Mouse (Mus musculus) heart, adult 2 months (tissue): ENCODE results near the gene Fam221b. TPM values are rescaled to one million over a fixed set of nuclear protein-coding genes. Genes with fewer than 3 reads are reported as not detected.

Source experiments
- DNase-seq, 2 experiments: peaks; one replicate each; pipeline ENCODE4 v3.0.0; 2021
- H3K27ac ChIP-seq: fragments of 200-600 bp; 2 replicates; pipeline ENCODE4 v1.8.1; 2022
- H3K27me3 ChIP-seq: fragments of 200-500 bp; 2 replicates; pipeline ENCODE4 v1.6.1; 2012; ENCODE audit warnings: mild to moderate bottlenecking, low read length, inconsistent platforms, mixed read lengths; ENCODE audit not compliant: control insufficient read depth, insufficient read depth
- H3K36me3 ChIP-seq: fragments of 200-500 bp; 2 replicates; pipeline ENCODE4 v1.6.1; 2012; ENCODE audit warnings: low read length, inconsistent platforms; ENCODE audit not compliant: control insufficient read depth, insufficient read depth
- H3K4me1 ChIP-seq: fragments of 200-500 bp; 2 replicates; pipeline ENCODE4 v1.6.1; 2011; ENCODE audit warnings: low read length; ENCODE audit not compliant: control insufficient read depth, insufficient read depth
- H3K4me3 ChIP-seq: fragments of 200-600 bp; 2 replicates; pipeline ENCODE4 v1.8.1; 2022
- H3K79me2 ChIP-seq: fragments of 200-500 bp; replicated peaks from 2 replicates; pipeline ENCODE4 v1.6.1; 2012; ENCODE audit warnings: mild to moderate bottlenecking, inconsistent platforms, low read length, moderate library complexity, mixed read lengths; ENCODE audit not compliant: control insufficient read depth, insufficient read depth
- H3K9ac ChIP-seq: fragments of 200-500 bp; 2 replicates; pipeline ENCODE4 v1.6.1; 2012; ENCODE audit warnings: low read depth, mild to moderate bottlenecking, control low read depth, inconsistent platforms, low read length, mixed read lengths
- CTCF ChIP-seq: fragments of 200-600 bp; IDR thresholded peaks from 2 replicates; pipeline ENCODE4 v1.8.1; 2022; ENCODE audit warnings: antibody characterized with exemption, mild to moderate bottlenecking, moderate library complexity
- EP300 ChIP-seq: fragments of 200-500 bp; IDR thresholded peaks from 2 replicates; pipeline ENCODE4 v1.6.1; 2011; ENCODE audit warnings: low read depth, low read length, control low read depth; ENCODE audit not compliant: insufficient read depth
- POLR2A ChIP-seq: fragments of 200-500 bp; IDR thresholded peaks from 2 replicates; pipeline ENCODE4 v1.6.1; 2011; ENCODE audit warnings: mild to moderate bottlenecking, low read depth, low read length, control low read depth; ENCODE audit not compliant: insufficient read depth
- WGBS: fragments of 180-500 bp; shearing (Covaris S2); methylation state at CpG from one replicate; pipeline ENCODE4 v1.1.7; 2018; 5-methylcytosine and 5-hydroxymethylcytosine counted together
- intact Hi-C: fragments of 180-260 bp; cut with DNase I; formaldehyde crosslinking; loops from one replicate; pipeline ENCODE4 v1.15.1; 2025
- polyA plus RNA-seq: library from polyadenylated mRNA; depleted of rRNA; stranded (reverse); fragments of >200 nt; gene quantifications from 2 replicates; pipeline ENCODE4 v1.2.3, GENCODE M21; 2012
- total RNA-seq, 2 experiments: library from RNA; stranded (reverse); gene quantifications; 2 replicates each; pipeline ENCODE4 v1.2.3; 2021

The Fam221b gene
- total and polyA plus RNA-seq, 3 experiments = 0.16 to 0.43 (median 0.35) TPM

GRCm38 (mm10) chr4:43656339-43657109, 12.4 kb downstream of the Fam221b start, which contains the start of gene Hint2:
Gene Hint2, minus strand, starts transcription at chr4:43656466.
- TF ChIP-seq POLR2A = peak; percentile 91
- TF ChIP-seq CTCF = peak; percentile 33; the same call in 1 of the 2 replicates
- no peak for TF ChIP-seq EP300
- Histone ChIP-seq H3K4me1 (no peaks in the 10 kb centered on the region), H3K9ac (peak within 1 kb of the TSS; percentile 89), H3K27me3 (no peaks in the 10 kb centered on the region), H3K36me3 (no peaks in the 10 kb centered on the region), H3K4me3 (peak within 1 kb of the TSS; percentile 92), H3K79me2 (no peaks in the 10 kb centered on the region), H3K27ac (peak within 1 kb of the TSS; percentile 79)
- intact Hi-C loops = loop anchor here (2.0 to 5.0 kb wide), 3 partner anchors 26 to 94 kb away; partner anchors contain the start of genes Creb3, Gba2, Npr2 and Rgp1
- 2% methylated on average over 34 of the region's 34 CpGs for WGBS
- DNase-seq = peak; percentile 91 to 95

GRCm38 (mm10) chr4:43655656-43656338, 13.1 kb downstream of the Fam221b start:
- Histone ChIP-seq H3K27me3 (no peaks in the 10 kb centered on the region), H3K4me3 (peak overlapping the region; percentile 92), H3K27ac (peak overlapping the region; percentile 79), H3K36me3 (no peaks in the 10 kb centered on the region), H3K9ac (peak overlapping the region; percentile 89), H3K79me2 (no peaks in the 10 kb centered on the region), H3K4me1 (no peaks in the 10 kb centered on the region)
- TF ChIP-seq EP300 (0 out of 2 replicates have a peak, but pooled peaks have one; percentile 36), POLR2A (no peak), CTCF (no peak)
- intact Hi-C loops = loop anchor here (2.0 to 5.0 kb wide), 3 partner anchors 25 to 93 kb away; partner anchors contain the start of genes Creb3, Gba2, Npr2 and Rgp1
- WGBS = 6% methylated on average over 34 of the region's 34 CpGs
- DNase-seq = no peak

- Histone ChIP-seq H3K4me1 (no peaks in the 10 kb centered on the region), H3K9ac (no peak within 1 kb of the TSS), H3K36me3 (no peaks in the 10 kb centered on the region), H3K27ac (no peak within 1 kb of the TSS), H3K79me2 (no peaks in the 10 kb centered on the region), H3K27me3 (no peaks in the 10 kb centered on the region), H3K4me3 (no peak within 1 kb of the TSS)
- TF ChIP-seq CTCF = no peak
- no peak for TF ChIP-seq EP300
- no peak for TF ChIP-seq POLR2A
- peak; percentile 42 to 43 for DNase-seq
- 24% methylated on average over 24 of the region's 24 CpGs for WGBS
- intact Hi-C loops = no loop called here
These were observed 15.6 kb downstream of the Fam221b start, which contains the start of gene Spag8 for GRCm38 (mm10) chr4:43653161-43654015. Gene Spag8, minus strand, starts transcription at chr4:43653594.

GRCm38 (mm10) chr4:43652726-43653125, 16.2 kb downstream of the Fam221b start:
- intact Hi-C loops = no loop called here
- no peaks in the 10 kb centered on the region for H3K27me3 ChIP-seq
- H3K4me1 ChIP-seq = no peaks in the 10 kb centered on the region
- H3K36me3 ChIP-seq = no peaks in the 10 kb centered on the region
- no peak overlapping the region for H3K27ac ChIP-seq
- no peaks in the 10 kb centered on the region for H3K79me2 ChIP-seq
- no peak overlapping the region for H3K4me3 ChIP-seq
- TF ChIP-seq EP300 (no peak), CTCF (no peak), POLR2A (no peak)
- no peak for DNase-seq
- WGBS = 79% methylated on average over 4 of the region's 4 CpGs
- no peak overlapping the region for H3K9ac ChIP-seq

- no peak overlapping the region for H3K4me3 ChIP-seq
- 96% methylated on average over 3 of the region's 3 CpGs for WGBS
- H3K4me1 ChIP-seq = no peaks in the 10 kb centered on the region
- no peaks in the 10 kb centered on the region for H3K27me3 ChIP-seq
- TF ChIP-seq POLR2A (no peak), EP300 (no peak), CTCF (peak; percentile 41)
- intact Hi-C loops = no loop called here
- H3K27ac ChIP-seq = no peak overlapping the region
- no peaks in the 10 kb centered on the region for H3K79me2 ChIP-seq
- H3K9ac ChIP-seq = no peak overlapping the region
- DNase-seq = no peak
- H3K36me3 ChIP-seq = no peaks in the 10 kb centered on the region
These were observed 19.2 kb downstream of the Fam221b start for GRCm38 (mm10) chr4:43649783-43650182.
